Mouse (Mus musculus) c-Kit-positive CD71-positive TER-119-negative erythroid progenitor cells, embryonic 14.5 days (primary cell): ENCODE measurements around the gene Ipo13.
A peak's percentile ranks its signal among the peaks of the same experiment; 100 is the strongest.

Experiments
- DNase-seq: peaks from one replicate; pipeline ENCODE4 v3.0.0-alpha.2; 2013; ENCODE audit warnings: low read depth

Ipo13 gene

GRCm38 (mm10) chr4:117914031-117914430 is 768 bp downstream of the Ipo13 start:
- no peak for DNase-seq

DNA sequence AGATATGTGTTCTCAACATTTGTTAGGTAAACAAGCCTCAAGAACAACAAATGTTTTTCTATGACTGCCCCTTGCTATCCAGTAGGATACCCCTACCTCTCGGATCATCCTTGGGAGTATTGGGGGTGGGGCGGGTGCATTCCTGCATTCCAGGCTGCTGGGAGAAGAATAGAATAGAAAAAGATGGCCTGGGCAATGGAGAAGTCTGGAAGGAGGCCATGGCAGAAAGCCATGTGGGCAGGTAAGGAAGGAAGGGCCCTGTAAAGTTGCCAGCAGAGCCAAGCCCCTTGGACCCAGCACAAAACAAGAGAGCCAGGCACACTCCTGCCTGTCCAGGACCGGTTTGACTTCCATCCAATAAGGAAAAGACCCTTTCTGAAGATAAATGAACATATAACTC is 1.4 kb downstream of the Ipo13 start:
- no peak for DNase-seq

- DNase-seq = no peak
These were observed 2.0 kb downstream of the Ipo13 start for GRCm38 (mm10) chr4:117912685-117913273.

- no peak for DNase-seq
These were observed 2.7 kb downstream of the Ipo13 start for GRCm38 (mm10) chr4:117912131-117912561.

DNA sequence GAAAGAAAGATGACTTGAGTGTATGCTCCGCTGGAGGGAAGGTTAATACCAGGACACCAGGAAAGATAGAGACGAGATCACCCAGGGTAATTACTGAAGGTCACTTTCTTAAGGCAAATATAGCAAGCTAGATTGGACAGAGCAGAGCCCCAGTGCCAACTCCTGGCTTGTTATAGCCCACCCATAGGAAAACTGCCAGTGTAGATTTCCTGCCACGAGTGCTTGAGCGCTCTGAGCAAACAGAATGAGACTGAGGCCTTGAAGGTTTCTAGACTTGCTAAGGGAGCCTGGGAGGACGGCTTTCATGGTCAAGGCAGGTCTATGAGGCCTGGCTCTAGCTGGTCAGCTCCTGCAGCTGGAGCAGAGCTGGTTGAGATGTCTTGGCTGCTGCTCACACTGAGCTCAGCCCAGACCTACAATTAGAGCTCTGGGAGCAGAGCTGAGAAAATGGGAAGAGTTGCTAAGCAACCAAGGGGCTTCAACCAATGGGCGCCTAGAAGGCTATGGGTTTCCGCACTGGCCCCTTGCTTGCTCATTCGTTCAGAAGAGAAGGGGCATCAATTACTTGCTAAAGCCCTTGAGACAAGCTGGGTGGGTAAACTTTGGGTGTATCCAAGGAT is 5.9 kb downstream of the Ipo13 start:
- no peak for DNase-seq

GRCm38 (mm10) chr4:117906196-117906595 is 8.6 kb downstream of the Ipo13 start:
- DNase-seq = no peak

- no peak for DNase-seq
These were observed 10.0 kb downstream of the Ipo13 start for GRCm38 (mm10) chr4:117904761-117905160.

DNA sequence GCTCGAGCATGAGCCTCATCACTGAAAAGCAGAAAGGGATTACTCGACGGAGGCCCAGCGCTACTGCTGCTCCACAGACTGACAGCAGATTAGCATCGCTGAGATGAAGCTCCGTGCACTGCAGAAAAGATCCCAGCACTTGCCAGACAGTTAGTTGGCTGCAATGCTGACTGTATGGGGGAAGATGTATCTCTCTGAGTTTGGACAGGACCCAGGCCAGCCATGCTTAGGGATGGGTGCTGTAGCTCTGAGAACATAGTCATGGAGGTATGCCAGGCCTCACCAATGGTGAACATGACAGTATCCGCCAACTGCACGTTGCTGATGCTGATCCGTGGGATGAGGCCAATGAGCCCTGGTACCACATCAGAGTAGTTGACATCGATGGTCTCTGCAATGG is 10.7 kb downstream of the Ipo13 start:
- DNase-seq = no peak

DNA sequence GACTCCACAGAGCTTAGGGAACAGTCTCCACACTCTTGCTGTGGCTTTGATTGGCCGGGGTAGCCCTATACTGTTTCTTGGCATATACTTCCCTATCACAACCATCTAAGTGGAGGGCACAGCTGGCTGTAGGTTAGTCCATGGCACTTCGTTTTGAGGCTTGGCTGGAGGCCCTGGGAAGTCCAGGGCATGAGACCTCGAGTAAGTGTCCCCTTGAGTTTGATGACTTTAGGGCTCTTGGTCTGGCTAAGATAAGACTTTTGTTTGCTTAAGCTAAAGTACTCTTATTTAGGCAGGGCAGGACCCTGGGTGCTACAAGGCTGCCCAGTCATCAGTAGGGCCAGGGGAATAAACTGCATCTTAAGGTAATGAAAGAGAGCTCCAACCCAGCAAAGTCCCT is 16.7 kb downstream of the Ipo13 start:
- no peak for DNase-seq

- no peak for DNase-seq
These were observed 18.8 kb downstream of the Ipo13 start for GRCm38 (mm10) chr4:117896031-117896430.

DNA sequence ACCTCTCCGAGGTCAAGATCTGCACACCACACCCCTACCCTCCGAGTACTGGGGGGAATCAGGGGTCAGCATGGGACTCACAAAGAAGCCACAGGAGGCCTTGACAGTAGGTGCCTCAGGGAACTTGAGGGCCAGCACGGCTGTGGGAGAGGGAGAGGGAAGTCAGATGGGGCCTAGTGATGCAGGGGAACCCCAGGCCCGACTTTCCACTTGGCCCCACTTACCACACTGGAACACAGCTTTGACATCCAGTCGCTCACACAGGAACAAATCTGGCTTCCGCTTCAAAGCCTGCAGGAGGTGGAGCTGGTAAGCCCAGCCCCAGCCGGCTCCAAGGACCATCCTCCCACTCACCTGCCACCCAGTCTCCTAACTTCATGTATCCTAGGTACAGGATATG is 19.5 kb downstream of the Ipo13 start:
- no peak for DNase-seq

GRCm38 (mm10) chr4:117894601-117895000 is 20.2 kb downstream of the Ipo13 start:
- DNase-seq = no peak

DNA sequence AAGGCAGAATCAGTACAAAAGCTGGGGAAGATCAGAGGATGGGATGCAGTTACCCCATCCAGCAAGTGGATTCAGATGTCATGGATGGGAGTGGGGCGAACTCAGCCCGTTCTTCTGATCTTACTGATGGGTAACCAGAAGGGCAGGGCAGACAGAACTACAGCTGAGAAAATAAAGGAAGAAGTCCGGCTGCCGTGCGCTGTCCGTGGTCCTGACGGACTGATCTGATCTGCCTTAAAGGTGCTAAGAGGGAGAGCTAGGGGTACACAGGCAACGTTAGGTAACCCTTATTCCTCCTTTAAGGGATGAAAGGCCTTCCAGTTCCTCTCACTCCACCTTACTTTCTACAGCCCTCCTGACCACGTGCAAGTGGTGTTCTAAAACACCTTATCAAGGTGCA is 21.4 kb downstream of the Ipo13 start:
- DNase-seq = peak; percentile 71

DNA sequence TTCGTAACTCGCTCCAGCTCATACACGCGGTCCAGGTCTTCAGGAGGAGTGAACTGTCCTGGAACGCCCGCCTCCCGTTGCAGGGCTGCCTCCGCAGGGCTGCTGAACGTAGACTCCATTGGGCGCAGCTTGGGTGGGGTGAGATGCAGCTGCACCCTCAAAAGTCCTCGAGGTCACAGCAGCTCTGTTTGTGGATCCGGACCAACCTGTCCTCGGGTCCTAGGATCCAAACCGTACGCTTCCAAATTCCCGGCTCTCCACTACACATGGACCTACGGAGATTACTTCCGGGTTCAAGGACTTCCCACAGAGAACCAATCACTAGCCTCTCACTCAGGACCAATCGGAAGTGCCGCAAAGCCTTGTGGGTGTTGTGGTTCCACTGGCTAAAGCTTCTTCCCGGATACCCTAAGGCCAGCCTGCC is 23.0 kb downstream of the Ipo13 start, which contains the start of gene Dph2:
Gene Dph2 (minus strand): TSS at position 295 of the 424 bp plus-strand sequence.
- DNase-seq = peak; percentile 86

DNA sequence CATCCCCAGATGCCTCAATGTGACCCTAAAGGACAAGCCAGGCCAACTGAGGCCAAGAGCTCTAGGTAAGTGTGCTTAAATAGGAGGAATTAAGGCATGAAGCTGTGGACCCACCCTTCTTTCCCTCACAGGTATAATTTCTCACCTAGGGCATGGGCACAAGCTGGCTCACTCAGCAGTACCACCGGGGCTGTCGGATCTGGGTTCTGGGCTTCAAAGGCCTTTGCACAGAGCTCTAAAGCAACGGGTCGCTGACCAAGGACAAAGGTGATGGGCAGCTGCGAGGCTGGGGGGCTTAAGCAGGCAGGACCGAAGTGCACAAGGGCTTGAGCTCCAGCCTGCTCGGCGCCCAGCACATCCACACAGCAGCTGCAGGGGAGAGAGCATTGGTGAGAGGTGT is 24.0 kb downstream of the Ipo13 start:
- DNase-seq = no peak

GRCm38 (mm10) chr4:117890031-117890430 is 24.8 kb downstream of the Ipo13 start:
- DNase-seq = no peak

DNA sequence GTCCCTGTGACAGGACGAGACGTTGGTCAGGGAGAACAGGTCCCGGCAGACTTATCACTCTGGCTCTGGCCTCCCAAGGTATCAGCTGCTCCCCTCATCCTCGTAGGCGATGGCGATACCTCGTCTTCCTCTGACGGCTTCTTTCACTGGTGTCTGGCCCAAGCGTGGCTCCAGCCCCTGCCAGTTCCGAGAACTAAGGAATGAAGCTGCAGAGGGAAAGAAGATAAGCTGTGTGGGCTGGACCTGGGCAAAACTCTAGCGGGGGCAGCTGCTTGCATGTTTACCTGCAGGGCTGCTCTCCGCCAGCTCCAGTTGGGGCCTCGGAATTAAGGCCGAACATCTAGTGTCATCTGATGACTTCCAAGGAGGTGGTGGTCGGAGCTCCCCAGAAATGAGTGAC is 25.3 kb downstream of the Ipo13 start:
- no peak for DNase-seq

GRCm38 (mm10) chr4:117887920-117888319 is 26.9 kb downstream of the Ipo13 start:
- no peak for DNase-seq

- peak; percentile 81 for DNase-seq
These were observed 27.7 kb downstream of the Ipo13 start, which contains the start of gene Atp6v0b for GRCm38 (mm10) chr4:117887133-117887532. Atp6v0b (minus strand) TSS chr4:117887333.

DNA sequence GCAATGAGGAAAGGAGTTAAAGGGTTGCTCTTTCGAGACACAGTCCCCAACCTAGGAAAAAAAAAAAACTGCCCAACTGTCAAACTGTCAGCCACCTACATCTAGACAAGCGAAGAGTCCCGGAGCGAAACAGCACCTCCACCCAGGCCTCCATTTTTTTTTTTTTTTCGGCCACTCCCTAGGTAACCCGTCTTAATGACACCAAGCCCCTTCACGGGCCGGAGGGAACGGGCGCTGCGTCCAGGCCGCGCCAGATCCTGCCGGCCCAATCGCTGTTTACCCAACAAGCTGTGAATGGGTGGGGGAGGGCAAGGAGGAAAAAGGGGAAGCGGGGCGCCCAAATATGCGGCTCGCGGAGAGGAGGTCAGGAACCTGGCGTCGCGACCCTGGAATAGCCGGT is 28.2 kb downstream of the Ipo13 start:
- DNase-seq = no peak

- no peak for DNase-seq
These were observed 28.8 kb downstream of the Ipo13 start for GRCm38 (mm10) chr4:117885994-117886393.

GRCm38 (mm10) chr4:117885093-117885492 is 29.7 kb downstream of the Ipo13 start:
- DNase-seq = no peak

DNA sequence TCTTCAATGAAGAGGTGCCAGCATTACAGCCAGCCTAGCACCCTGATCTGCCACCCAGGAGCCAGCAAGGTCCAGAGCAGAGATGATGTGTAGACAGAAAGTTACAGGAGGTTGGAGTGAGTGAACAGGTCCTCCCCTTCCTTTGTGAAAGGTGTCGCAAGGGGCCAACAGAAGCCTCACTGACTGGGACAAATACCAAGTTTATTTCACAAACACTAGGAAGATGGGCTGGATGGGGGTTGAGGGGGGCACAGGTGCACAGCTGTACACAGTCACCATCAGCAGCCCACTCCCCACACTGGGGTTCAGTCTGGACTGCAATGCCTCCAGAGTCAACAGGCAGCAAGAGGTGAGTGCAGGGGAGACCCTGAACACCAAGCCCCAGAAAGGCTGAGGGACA is 30.7 kb downstream of the Ipo13 start:
- DNase-seq = no peak
